Mouse (Mus musculus): ENCODE results near the gene Pcdh9.

The Pcdh9 gene

GRCm38 (mm10) chr14:93409314-93409713, 481.2 kb downstream of the Pcdh9 start:
- no peak for DNase-seq (ENCODE audit: extremely low read depth, insufficient read length, low spot score)

GRCm38 (mm10) chr14:93407747-93408146, 482.7 kb downstream of the Pcdh9 start:
- no peak for DNase-seq (ENCODE audit: extremely low read depth, insufficient read length, low spot score)

GRCm38 (mm10) chr14:93385090-93385489, 505.4 kb downstream of the Pcdh9 start:
- no peak for DNase-seq (ENCODE audit: extremely low read depth, insufficient read length, low spot score)

GRCm38 (mm10) chr14:93381163-93381562, 509.3 kb downstream of the Pcdh9 start:
- DNase-seq (ENCODE audit: extremely low read depth, insufficient read length, low spot score), result no peak

- DNase-seq (ENCODE audit: extremely low read depth, insufficient read length, low spot score), result no peak
Observed at GRCm38 (mm10) chr14:93380757-93381156, 509.7 kb downstream of the Pcdh9 start.

- DNase-seq (ENCODE audit: extremely low read depth, insufficient read length, low spot score), result no peak
Observed at GRCm38 (mm10) chr14:93376159-93376558, 514.3 kb downstream of the Pcdh9 start.

- no peak for DNase-seq (ENCODE audit: extremely low read depth, insufficient read length, low spot score)
Observed at GRCm38 (mm10) chr14:93374181-93374580, 516.3 kb downstream of the Pcdh9 start.

- no peak for DNase-seq (ENCODE audit: extremely low read depth, insufficient read length, low spot score)
Observed at GRCm38 (mm10) chr14:93354150-93354549, 536.3 kb downstream of the Pcdh9 start.

- DNase-seq (ENCODE audit: extremely low read depth, insufficient read length, low spot score), result peak; percentile 28
Observed at GRCm38 (mm10) chr14:93350906-93351305, 539.6 kb downstream of the Pcdh9 start.

GRCm38 (mm10) chr14:93349166-93349565, 541.3 kb downstream of the Pcdh9 start:
- no peak for DNase-seq (ENCODE audit: extremely low read depth, insufficient read length, low spot score)

- no peak for DNase-seq (ENCODE audit: extremely low read depth, insufficient read length, low spot score)
Observed at GRCm38 (mm10) chr14:93347031-93347430, 543.4 kb downstream of the Pcdh9 start.

GRCm38 (mm10) chr14:93342781-93343180, 547.7 kb downstream of the Pcdh9 start:
- DNase-seq (ENCODE audit: extremely low read depth, insufficient read length, low spot score), result no peak

- no peak for DNase-seq (ENCODE audit: extremely low read depth, insufficient read length, low spot score)
Observed at GRCm38 (mm10) chr14:93341390-93341789, 549.1 kb downstream of the Pcdh9 start.

- no peak for DNase-seq (ENCODE audit: extremely low read depth, insufficient read length, low spot score)
Observed at GRCm38 (mm10) chr14:93329247-93329646, 561.2 kb downstream of the Pcdh9 start.

GRCm38 (mm10) chr14:93317393-93317792, 573.1 kb downstream of the Pcdh9 start:
- DNase-seq (ENCODE audit: extremely low read depth, insufficient read length, low spot score), result no peak

GRCm38 (mm10) chr14:93288361-93288760, 602.1 kb downstream of the Pcdh9 start:
- no peak for DNase-seq (ENCODE audit: extremely low read depth, insufficient read length, low spot score)

- DNase-seq (ENCODE audit: extremely low read depth, insufficient read length, low spot score), result no peak
Observed at GRCm38 (mm10) chr14:93287642-93288041, 602.8 kb downstream of the Pcdh9 start.

GRCm38 (mm10) chr14:93285136-93285535, 605.3 kb downstream of the Pcdh9 start:
- no peak for DNase-seq (ENCODE audit: extremely low read depth, insufficient read length, low spot score)

- DNase-seq (ENCODE audit: extremely low read depth, insufficient read length, low spot score), result no peak
Observed at GRCm38 (mm10) chr14:93284009-93284408, 606.5 kb downstream of the Pcdh9 start.

- no peak for DNase-seq (ENCODE audit: extremely low read depth, insufficient read length, low spot score)
Observed at GRCm38 (mm10) chr14:93275661-93276060, 614.8 kb downstream of the Pcdh9 start.

- no peak for DNase-seq (ENCODE audit: extremely low read depth, insufficient read length, low spot score)
Observed at GRCm38 (mm10) chr14:93274767-93275166, 615.7 kb downstream of the Pcdh9 start.

- no peak for DNase-seq (ENCODE audit: extremely low read depth, insufficient read length, low spot score)
Observed at GRCm38 (mm10) chr14:93253411-93253810, 637.1 kb downstream of the Pcdh9 start.

GRCm38 (mm10) chr14:93240263-93240662, 650.2 kb downstream of the Pcdh9 start:
- no peak for DNase-seq (ENCODE audit: extremely low read depth, insufficient read length, low spot score)

Data from 3134 (cell line).